Mouse (Mus musculus) embryonic fibroblast, embryonic 13.5 days (primary cell): ENCODE results near the gene Foxn3.

ENCODE experiments used
- CTCF ChIP-seq: IDR thresholded peaks from 2 replicates; pipeline ENCODE4 v1.5.1; 2011; ENCODE audit warnings: mild to moderate bottlenecking, control low read depth, low read length, moderate library complexity, borderline replicate concordance; ENCODE audit not compliant: insufficient read depth
- POLR2A ChIP-seq: IDR thresholded peaks from 2 replicates; pipeline ENCODE4 v1.6.1; 2011; ENCODE audit warnings: low read depth, mild to moderate bottlenecking, control low read depth, low read length, moderate library complexity

DNA sequence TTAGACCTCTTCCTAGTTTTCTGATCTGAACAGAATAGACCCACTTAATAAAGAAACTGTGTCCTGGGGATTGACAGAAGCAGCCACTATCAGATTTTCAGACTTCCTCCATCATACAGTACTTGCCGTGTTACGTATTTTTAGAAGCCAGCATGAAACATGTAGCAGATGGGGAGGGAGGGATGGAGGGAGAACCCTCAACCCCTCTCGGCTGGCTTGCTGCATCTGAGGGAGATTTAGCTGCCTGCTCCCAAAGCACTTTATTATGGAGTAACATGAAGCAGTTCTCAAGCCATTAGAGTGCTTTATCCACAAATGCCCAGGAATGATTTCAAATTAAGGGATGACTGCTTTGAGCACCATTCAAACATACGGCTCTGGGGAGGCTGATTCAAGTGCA, 377.1 kb downstream of the Foxn3 start:
- TF ChIP-seq CTCF (no peak), POLR2A (no peak)
